Mouse (Mus musculus) heart, adult 9 months (tissue): ENCODE results near the gene Spata21.

ENCODE experiments used
- DNase-seq, 2 experiments: peaks; one replicate each; pipeline ENCODE4 v3.0.0; 2022; ENCODE audit warnings: low spot score in 2 of 2

Gene Spata21

DNA sequence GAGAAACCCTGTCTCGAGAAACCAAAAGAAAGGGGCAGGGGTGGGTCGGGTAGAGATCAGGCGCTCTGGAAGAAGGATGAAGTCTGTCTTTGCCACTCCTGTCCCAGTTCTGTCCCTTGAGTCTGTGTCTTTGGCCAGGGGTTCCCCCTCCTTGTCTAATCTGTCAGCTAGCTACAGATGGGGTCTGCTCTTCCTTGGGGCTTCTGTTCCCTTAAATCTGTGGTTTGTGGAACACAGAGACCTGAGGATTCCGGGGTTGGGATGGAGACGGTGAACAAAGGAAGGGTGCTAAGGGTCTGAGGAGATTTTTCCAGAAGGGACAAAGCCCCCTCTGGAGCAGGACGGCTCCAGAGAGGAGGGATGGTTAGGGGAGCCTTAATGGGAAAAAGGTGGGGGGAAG is at the start of gene Spata21:
Spata21 (plus strand) TSS at position 301 of the 400 bp plus-strand sequence.
- DNase-seq: no peak

- no peak for DNase-seq
These were observed 47.0 kb upstream of the Spata21 start for GRCm38 (mm10) chr4:141041117-141041516.

GRCm38 (mm10) chr4:141044816-141045215 is 43.3 kb upstream of the Spata21 start:
- no peak for DNase-seq

- no peak for DNase-seq
These were observed 39.2 kb upstream of the Spata21 start for GRCm38 (mm10) chr4:141048810-141049475.

GRCm38 (mm10) chr4:141049476-141049835 is 38.7 kb upstream of the Spata21 start:
- DNase-seq: no peak

GRCm38 (mm10) chr4:141052442-141052841 is 35.7 kb upstream of the Spata21 start:
- no peak for DNase-seq

- no peak for DNase-seq
These were observed 35.0 kb upstream of the Spata21 start for GRCm38 (mm10) chr4:141053138-141053537.

- no peak for DNase-seq
These were observed 34.5 kb upstream of the Spata21 start for GRCm38 (mm10) chr4:141053568-141054161.

GRCm38 (mm10) chr4:141056970-141057369 is 31.2 kb upstream of the Spata21 start:
- no peak for DNase-seq

DNA sequence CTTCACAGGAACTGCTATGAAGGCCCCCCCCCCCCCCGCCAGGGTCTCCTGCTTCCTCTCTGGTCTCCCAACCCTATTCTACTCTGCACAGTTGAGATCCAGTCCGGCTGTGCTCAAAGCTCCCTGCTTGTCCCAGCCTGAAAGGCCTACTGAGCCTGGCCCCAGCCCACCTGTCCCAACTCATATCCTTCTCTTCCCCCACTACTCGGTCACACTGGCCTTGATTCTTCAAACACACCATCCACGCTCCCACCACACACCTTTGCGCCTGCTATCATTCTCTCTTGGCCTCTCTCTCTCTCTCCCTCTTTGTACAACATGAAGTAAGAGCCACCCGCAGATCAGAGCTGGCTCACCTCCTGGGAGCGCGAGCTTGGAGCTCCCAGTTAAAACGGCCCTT is 29.3 kb upstream of the Spata21 start:
- DNase-seq: no peak

DNA sequence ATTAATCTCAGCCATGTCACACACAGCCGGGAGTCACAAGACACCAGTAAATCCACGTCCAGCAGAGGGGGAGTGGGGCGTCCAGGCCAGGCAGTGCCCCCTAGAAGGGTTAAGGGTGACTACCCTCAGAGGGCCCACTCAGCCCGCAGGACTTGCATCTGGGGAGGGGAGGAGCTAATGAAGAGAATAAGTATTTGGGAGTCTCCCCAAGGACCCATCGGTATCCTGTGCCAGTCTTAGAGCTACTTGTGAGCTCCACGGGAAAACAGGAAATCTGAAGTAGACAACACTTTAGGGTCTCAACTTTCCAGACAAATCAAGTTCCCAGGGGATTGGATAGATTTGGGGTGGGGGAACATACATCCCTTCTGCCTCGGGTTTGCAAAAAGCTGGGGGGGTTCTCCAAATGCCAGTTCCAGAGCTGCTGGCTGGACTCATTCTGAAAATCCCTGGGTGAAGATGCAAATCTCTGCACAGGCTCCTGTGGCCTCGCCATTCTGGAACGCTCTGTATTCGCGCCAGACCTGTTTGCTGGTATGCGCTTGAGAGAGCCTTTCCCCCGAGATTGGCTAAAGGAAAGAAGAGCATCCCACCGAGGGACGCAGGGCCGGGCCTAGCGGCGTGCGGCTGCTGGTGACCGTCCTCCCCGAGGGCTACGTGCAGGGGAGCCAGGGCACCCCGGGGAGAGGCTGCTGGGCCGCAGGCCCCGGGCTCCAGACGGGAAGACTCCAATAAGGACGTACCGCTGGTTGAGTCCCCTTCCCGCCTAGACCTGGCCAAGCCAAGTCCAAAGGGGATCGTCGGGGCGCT is 28.3 kb upstream of the Spata21 start:
- no peak for DNase-seq

DNA sequence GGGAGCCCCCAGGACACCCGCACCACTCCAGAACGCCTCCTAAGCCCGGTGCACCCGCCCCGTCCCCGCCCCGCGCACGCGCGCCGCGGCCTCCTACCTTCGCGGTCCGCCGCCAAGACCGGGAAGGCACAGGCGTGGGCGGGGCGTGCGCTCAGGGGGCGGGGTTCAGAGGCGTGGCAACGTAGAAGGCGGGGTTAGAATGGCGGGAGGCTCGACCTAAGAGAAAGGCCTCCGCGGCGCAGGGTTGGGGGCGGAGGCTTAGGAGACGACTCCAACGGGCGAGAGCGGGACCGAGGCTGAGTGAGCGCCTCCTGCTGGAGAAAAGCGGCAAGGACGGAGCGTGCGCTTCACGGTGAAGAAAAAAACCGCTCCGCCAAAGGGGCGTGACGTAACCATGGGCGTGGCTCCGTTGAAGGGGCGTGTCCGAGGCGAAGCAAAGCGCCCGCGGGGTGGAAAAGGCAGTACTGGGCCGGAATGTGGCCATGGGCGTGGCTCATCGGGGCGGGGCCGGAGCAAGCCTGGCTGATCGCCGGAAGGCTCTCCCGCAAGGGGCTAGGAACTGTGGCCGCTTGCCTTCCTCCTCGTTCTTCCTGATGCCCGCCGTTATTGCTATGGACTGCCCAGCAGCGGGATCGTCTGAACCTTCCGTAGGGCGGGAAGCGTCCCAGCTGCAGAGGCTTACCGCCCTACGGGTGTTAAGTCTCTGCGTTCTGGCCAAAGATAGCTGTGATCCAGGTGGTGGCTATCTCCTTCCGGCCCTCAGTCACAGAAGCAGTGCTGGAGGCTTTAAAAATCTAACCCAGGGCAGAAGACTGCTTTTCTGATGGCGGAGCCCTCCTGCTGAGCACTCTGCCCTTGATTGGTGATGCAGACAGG is 27.5 kb upstream of the Spata21 start, which contains the start of gene Crocc:
Crocc (minus strand) TSS at position 125 of the 876 bp plus-strand sequence.
- peak; percentile 97 to 99 for DNase-seq

DNA sequence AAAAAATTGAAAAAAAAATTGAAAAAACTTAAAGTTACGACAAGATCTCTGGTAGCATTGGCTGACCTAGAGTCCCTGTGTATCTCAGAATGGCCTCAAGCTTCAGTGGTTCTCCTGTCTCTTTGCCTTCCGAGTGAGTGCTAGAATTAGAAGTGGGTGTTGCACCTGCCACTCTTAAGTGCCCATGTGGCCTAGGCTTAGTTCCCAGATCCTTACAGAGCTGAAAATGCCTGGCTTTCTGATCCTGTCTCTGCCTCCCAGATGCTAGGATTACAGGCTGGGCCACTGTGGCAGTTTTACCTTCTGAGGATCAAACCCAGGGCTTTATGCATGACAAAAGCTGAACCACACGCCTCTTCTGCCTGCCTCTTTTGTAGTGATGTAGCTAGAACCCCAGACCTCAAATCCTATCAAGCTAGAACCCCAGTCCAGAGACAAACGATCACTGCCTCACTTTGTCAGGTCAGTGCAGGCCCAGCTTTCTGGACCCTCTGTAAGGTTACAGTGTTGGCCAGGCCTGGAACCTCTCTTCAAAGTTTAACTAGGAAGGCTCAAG is 24.0 kb upstream of the Spata21 start:
- no peak for DNase-seq

DNA sequence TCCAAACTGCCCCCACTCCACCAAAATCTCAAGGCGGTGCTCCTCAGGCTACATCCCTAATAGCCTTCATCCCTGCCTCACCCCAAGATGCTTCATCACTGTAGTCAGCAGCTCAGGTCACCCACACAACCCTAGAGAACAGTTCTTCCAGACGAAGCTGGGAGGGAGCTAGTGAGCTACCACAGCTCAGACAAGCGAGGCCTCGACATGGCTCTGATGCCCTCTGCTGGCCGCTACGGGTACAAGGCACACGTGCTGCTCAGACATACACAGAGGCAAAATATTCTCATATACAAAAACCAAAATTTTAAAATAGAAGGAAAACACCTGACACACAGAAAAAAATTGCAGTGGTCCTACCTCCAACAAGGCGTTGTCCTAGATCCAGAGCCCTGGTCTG is 23.0 kb upstream of the Spata21 start:
- peak in 1 of 2 experiments; percentile 70 for DNase-seq

GRCm38 (mm10) chr4:141066709-141067515 is 21.2 kb upstream of the Spata21 start:
- peak; percentile 40 to 63 for DNase-seq

DNA sequence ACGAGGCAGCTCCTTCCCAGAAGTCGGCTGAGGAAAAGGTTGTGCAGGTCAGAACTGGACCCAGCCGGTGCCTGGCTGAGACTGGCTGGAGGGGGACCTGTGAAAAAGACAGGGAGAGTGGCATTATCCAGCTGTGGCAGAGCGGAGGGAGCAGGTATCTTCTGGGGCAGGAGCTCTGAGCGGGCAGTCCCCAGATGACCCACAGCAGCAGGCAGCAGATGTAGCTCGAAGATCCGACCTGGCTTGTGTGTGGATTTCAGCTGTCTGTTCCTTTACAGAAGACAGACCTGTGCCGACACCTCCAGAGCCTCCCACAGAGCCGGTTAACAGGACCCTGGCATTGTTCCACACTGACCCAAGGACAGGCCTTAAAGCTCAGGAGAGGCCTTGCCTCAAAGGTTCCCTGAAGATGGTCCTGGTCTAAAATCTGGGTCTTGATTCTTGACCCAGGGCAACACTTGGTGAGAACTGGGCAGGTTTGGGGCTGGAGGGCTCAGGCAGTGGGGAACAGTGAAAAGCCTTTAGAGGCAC is 20.6 kb upstream of the Spata21 start:
- DNase-seq: no peak

DNA sequence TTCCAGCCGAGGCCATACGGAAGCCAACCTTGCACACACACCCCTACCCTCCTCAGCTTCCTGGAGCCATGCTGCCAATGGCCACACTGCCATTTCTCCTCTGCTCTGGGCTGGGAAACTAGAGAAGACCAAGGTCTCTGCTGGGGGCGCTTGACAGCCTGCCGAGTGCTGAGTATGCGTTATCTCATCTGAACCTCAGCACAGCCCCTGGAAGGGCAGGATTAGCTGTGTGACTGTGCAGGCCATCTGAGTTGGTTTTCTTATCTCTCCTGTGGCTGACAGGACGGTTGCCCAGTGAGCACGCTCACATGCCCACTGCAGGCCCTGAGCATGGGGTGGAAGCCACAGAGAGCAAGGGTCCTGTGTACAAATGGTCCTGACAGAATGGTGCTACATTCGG is 19.5 kb upstream of the Spata21 start:
- no peak for DNase-seq

DNA sequence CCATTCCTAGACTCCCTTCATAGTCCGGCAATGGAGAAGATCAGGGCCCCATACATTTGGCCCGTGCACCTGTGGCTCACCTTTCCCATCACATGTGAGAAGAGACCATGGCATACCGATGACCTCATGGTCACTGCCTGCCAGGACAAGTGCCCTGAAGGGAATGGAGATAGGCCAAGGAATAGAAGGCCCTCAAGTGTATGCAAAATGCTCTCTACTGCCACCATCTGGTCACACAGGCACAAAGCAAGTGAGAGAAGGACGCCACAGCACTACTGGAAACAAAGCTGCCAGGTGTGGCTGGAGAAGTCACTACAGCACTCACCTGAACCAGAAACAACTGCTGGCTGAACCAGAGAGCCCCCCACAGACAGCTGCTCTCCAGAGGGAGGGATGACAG is 18.4 kb upstream of the Spata21 start:
- DNase-seq: peak in 1 of 2 experiments; percentile 48

DNA sequence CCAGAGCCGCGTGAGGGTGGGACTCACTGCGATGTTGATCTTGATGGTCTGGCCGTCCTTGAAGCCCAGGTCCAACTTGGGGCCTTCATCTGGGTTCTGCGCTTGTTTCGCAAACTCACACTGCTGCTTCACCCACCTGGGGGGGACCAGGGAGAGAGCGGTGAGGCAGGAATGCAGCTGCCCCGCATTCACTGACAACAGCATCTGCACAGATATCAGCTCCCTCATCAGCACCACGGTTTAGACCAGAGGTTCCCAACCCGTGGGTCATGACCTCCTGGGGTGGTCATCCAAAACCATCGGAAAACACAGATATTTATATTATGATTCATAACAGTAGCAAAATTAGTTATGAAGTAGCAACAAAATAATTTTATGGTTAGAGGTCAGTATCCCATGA is 15.6 kb upstream of the Spata21 start:
- DNase-seq: no peak

DNA sequence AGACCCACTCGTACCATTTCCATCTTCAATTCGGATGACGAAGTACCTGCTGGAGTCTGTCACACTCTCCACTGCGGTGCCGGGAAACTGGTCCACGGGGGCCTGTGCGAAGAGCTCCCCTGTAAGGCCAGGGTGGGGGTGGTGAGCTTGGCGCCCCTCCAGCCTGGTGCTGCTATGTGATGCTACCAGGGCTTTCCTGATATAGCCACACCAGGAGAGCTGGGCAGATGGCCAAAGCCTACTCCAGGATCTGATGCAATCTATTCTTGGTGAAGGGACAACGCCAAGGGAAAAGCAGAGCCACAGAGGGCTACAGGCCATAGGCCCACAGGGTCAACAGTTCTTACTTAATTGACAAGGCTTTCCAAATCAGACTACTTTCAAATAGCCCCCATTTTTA is 14.5 kb upstream of the Spata21 start:
- DNase-seq: peak; percentile 62 to 80
